Mouse (Mus musculus): ENCODE measurements around the gene Uspl1. TPM values are rescaled to one million over a fixed set of nuclear protein-coding genes. Genes with fewer than 3 reads are reported as not detected.

Uspl1 gene
- polyA plus RNA-seq, 1 experiment from 2014 or later, result 15.5 TPM

DNA sequence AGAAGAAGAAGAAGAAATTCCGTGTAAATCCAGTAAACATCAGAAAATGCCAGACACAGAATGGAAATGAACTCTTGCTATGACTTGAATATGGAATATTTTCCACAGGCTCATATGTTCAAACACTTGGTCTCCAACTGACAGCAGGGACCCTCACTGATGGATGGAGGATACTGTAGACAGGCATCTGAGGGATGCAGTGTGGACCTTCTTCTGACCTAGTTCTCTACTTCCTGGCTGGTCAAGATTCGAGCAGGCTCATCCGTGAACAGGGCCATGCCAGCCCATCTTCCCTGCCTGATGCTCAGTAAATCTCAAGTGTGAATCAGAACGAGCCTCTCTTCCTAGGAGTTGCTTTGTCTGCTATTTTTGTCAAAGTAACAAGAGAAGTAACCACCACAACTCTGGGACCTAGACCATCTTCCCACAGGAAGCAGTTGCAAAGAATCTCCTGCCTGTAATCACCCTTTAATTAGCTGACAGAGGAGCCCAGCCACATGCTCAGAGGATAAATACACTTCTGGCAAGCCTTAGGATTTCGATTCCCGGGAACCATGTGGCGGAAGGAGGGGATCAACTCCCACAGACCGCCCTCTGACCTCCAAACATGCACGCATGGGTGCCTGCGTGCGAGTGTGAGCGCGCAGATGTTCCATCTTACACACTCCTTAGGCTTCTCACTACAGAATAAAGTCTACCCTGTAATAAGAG is 31.9 kb upstream of the Uspl1 start:
- H3K9ac ChIP-seq (ENCODE audit: low read length), result no peak overlapping the region
- H3K27ac ChIP-seq (replicated peaks), result peak overlapping the region; percentile 63; the same call in 1 of the 2 replicates
- H3K9me3 ChIP-seq (ENCODE audit: control insufficient read depth, low read length), result no peaks in the 10 kb centered on the region
- H3K4me2 ChIP-seq (replicated peaks; ENCODE audit: low read depth), result 0 out of 2 replicates have a peak overlapping the region, but pooled peaks have one; percentile 0
- peak; percentile 49; the same call in 1 of the 2 replicates for ATAC-seq (ENCODE audit: low FRiP score, low TSS enrichment)
- no peaks in the 10 kb centered on the region for H3K4me1 ChIP-seq (replicated peaks; ENCODE audit: control insufficient read depth, insufficient read depth)
- DNase-seq (ENCODE audit: low spot score), result no peak
- no peak overlapping the region for H3K4me3 ChIP-seq (ENCODE audit: low read depth, low read length)
- TF ChIP-seq CTCF (IDR thresholded peaks at IDR 0.05; ENCODE audit: low read depth) (no peak), EP300 (optimal IDR thresholded peaks at IDR 0.05) (no peak)
- no peaks in the 10 kb centered on the region for H3K27me3 ChIP-seq (ENCODE audit: control insufficient read depth, insufficient read depth, low read length)
- no peaks in the 10 kb centered on the region for H3K36me3 ChIP-seq (ENCODE audit: control insufficient read depth, insufficient read depth, low read length)
- 49% methylated on average over 13 of the region's 13 CpGs for WGBS

DNA sequence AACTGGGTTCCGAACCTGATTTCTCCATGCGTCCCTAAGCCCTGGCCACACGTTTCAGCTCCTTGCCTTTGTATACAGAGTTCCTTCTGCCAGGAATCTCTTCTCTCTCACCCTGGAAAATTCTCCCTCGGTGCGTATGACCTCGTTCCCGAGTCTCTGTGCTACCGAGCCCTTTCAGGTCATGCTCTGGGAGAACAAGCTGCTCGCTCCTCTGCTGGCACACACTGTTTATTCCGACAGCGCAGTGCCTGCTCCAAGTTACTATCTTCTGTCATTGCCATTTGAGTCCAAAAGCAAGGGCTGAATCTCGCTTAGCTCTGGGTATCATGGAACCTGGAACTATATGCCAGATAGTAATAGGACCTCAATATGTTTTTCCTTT is 31.4 kb upstream of the Uspl1 start:
- Histone ChIP-seq H3K4me1 (replicated peaks; ENCODE audit: control insufficient read depth, insufficient read depth) (no peaks in the 10 kb centered on the region), H3K9me3 (ENCODE audit: control insufficient read depth, low read length) (no peaks in the 10 kb centered on the region), H3K36me3 (ENCODE audit: control insufficient read depth, insufficient read depth, low read length) (no peaks in the 10 kb centered on the region), H3K4me3 (ENCODE audit: low read depth, low read length) (no peak overlapping the region), H3K4me2 (replicated peaks; ENCODE audit: low read depth) (0 out of 2 replicates have a peak overlapping the region, but pooled peaks have one; percentile 0), H3K27me3 (ENCODE audit: control insufficient read depth, insufficient read depth, low read length) (no peaks in the 10 kb centered on the region), H3K9ac (ENCODE audit: low read length) (no peak overlapping the region), H3K27ac (replicated peaks) (0 out of 2 replicates have a peak overlapping the region, but pooled peaks have one; percentile 31)
- no peak for ATAC-seq (ENCODE audit: low FRiP score, low TSS enrichment)
- DNase-seq (ENCODE audit: low spot score), result no peak
- TF ChIP-seq CTCF (IDR thresholded peaks at IDR 0.05; ENCODE audit: low read depth), result no peak
- TF ChIP-seq EP300 (optimal IDR thresholded peaks at IDR 0.05), result no peak
- WGBS, result 55% methylated on average over 12 of the region's 12 CpGs

DNA sequence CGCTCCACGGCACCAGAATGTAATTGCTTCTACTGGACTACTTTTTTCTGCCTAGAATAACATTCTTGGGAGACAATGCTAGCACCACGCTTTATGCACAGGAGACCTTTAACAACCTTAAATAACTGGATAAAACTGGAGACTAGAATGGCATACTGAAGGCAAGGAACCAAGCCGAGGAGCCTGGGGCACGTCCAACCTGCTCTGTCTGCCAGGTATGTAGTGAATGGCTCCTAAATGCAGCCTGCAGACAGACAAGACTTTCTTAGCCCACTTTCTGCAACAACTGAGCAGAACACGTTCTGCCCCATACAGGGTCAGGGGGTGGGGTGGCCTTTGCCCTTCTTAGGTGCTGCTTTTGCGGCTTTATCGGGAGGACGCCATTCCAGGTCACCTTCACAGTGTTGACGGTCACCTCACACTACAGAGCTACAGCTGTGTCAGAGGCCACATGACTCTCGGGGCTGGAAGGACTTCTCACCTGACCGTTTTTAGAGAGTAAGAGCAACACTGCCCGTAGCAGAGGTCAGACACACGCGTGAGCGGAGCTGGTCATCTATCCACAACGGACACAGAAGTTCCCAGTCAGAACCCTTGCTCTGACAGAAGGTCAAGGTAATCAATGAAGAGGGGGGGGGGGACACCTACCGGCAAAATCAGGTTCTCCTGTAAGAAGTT is 27.1 kb upstream of the Uspl1 start:
- ATAC-seq (ENCODE audit: low FRiP score, low TSS enrichment), result no peak
- no peaks in the 10 kb centered on the region for H3K36me3 ChIP-seq (ENCODE audit: control insufficient read depth, insufficient read depth, low read length)
- TF ChIP-seq CTCF (IDR thresholded peaks at IDR 0.05; ENCODE audit: low read depth) (no peak), EP300 (optimal IDR thresholded peaks at IDR 0.05) (no peak)

DNA sequence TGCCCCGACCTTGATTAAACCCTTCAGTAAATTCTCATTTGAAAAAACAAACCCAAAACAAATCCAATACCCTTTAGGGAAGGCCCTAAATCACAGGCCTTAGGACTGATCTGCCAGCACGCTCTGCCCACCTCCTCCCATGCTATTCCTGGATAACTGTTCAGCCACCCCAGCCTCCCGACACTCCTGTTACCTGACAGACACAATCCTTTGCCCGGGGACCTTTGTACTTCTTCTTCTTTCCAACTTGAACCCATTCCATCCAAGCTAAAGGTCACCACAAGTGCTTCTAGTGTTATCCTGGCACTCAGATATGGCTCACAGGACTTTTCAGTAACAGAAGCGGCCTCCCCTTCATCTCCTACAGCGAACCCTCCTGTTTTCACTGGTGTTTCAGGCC is 25.1 kb upstream of the Uspl1 start:
- no peak overlapping the region for H3K27ac ChIP-seq (replicated peaks)
- H3K36me3 ChIP-seq (ENCODE audit: control insufficient read depth, insufficient read depth, low read length), result no peaks in the 10 kb centered on the region
- TF ChIP-seq EP300 (optimal IDR thresholded peaks at IDR 0.05), result no peak
- no peak for TF ChIP-seq CTCF (IDR thresholded peaks at IDR 0.05; ENCODE audit: low read depth)
- ATAC-seq (ENCODE audit: low FRiP score, low TSS enrichment) (no peak), DNase-seq (ENCODE audit: low spot score) (no peak)
- H3K9ac ChIP-seq (ENCODE audit: low read length), result no peak overlapping the region
- H3K4me2 ChIP-seq (replicated peaks; ENCODE audit: low read depth), result no peak overlapping the region
- H3K9me3 ChIP-seq (ENCODE audit: control insufficient read depth, low read length), result no peaks in the 10 kb centered on the region
- H3K4me3 ChIP-seq (ENCODE audit: low read depth, low read length), result no peak overlapping the region
- H3K27me3 ChIP-seq (ENCODE audit: control insufficient read depth, insufficient read depth, low read length), result no peaks in the 10 kb centered on the region
- no peaks in the 10 kb centered on the region for H3K4me1 ChIP-seq (replicated peaks; ENCODE audit: control insufficient read depth, insufficient read depth)
- 89% methylated on average over 6 of the region's 6 CpGs for WGBS

More for the DNA sequence above, 27.1 kb upstream of the Uspl1 start:
- Histone ChIP-seq H3K9me3 (ENCODE audit: control insufficient read depth, low read length) (no peaks in the 10 kb centered on the region), H3K4me3 (ENCODE audit: low read depth, low read length) (no peak overlapping the region), H3K4me1 (replicated peaks; ENCODE audit: control insufficient read depth, insufficient read depth) (no peaks in the 10 kb centered on the region), H3K4me2 (replicated peaks; ENCODE audit: low read depth) (no peak overlapping the region), H3K27me3 (ENCODE audit: control insufficient read depth, insufficient read depth, low read length) (no peaks in the 10 kb centered on the region), H3K27ac (replicated peaks) (no peak overlapping the region), H3K9ac (ENCODE audit: low read length) (no peak overlapping the region)
- no peak for DNase-seq (ENCODE audit: low spot score)
- 88% methylated on average over 18 of the region's 18 CpGs for WGBS

DNA sequence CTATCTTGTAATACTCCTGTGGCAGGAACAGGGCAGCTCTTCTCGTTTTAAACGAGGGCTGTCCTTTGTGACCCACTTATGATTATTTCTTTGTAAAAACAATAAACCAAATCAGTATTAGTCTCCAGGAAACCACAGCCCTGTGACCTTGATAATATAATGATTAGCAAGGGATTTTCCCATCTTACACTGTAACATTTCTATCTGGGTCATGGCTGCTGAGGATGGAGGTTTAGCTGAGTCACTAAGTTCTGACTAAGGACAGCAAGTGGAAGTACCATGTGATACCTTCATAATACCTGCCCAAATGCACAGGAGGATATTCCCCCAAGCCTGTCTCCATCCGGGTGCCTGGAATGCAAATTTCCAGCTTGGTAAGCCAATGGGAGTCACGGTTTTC is 23.7 kb upstream of the Uspl1 start:
- H3K4me1 ChIP-seq (replicated peaks; ENCODE audit: control insufficient read depth, insufficient read depth), result no peaks in the 10 kb centered on the region
- TF ChIP-seq CTCF (IDR thresholded peaks at IDR 0.05; ENCODE audit: low read depth) (no peak), EP300 (optimal IDR thresholded peaks at IDR 0.05) (no peak)
- no peaks in the 10 kb centered on the region for H3K9me3 ChIP-seq (ENCODE audit: control insufficient read depth, low read length)
- H3K9ac ChIP-seq (ENCODE audit: low read length), result no peak overlapping the region
- ATAC-seq (ENCODE audit: low FRiP score, low TSS enrichment), result no peak
- 78% methylated on average over 4 of the region's 4 CpGs for WGBS
- no peak overlapping the region for H3K27ac ChIP-seq (replicated peaks)
- no peak for DNase-seq (ENCODE audit: low spot score)
- no peak overlapping the region for H3K4me3 ChIP-seq (ENCODE audit: low read depth, low read length)
- no peaks in the 10 kb centered on the region for H3K36me3 ChIP-seq (ENCODE audit: control insufficient read depth, insufficient read depth, low read length)
- H3K27me3 ChIP-seq (ENCODE audit: control insufficient read depth, insufficient read depth, low read length), result no peaks in the 10 kb centered on the region
- H3K4me2 ChIP-seq (replicated peaks; ENCODE audit: low read depth), result no peak overlapping the region

DNA sequence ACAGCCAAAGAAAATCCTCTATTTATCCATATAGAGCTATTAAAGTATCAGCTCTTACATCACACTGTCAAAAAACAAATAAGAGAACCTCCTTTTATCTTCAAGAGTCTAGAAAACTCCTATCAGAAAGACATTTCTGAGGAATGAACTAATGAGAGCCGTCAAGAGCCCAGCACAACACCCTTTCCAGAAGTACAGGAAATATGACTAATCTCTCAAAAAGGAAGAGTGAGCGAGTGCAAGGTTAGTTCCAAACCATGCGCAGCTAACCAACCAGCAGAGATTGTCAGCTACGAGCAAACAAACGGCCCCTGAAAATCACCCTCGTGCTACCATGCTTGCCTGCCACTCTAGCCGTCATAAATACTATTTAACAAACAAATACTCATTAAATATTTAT is 21.3 kb upstream of the Uspl1 start:
- Histone ChIP-seq H3K4me2 (replicated peaks; ENCODE audit: low read depth) (no peak overlapping the region), H3K9me3 (ENCODE audit: control insufficient read depth, low read length) (no peaks in the 10 kb centered on the region), H3K36me3 (ENCODE audit: control insufficient read depth, insufficient read depth, low read length) (no peaks in the 10 kb centered on the region), H3K27ac (replicated peaks) (no peak overlapping the region), H3K27me3 (ENCODE audit: control insufficient read depth, insufficient read depth, low read length) (no peaks in the 10 kb centered on the region), H3K9ac (ENCODE audit: low read length) (no peak overlapping the region), H3K4me1 (replicated peaks; ENCODE audit: control insufficient read depth, insufficient read depth) (no peaks in the 10 kb centered on the region), H3K4me3 (ENCODE audit: low read depth, low read length) (no peak overlapping the region)
- DNase-seq (ENCODE audit: low spot score), result no peak
- no peak for ATAC-seq (ENCODE audit: low FRiP score, low TSS enrichment)
- TF ChIP-seq EP300 (optimal IDR thresholded peaks at IDR 0.05) (no peak), CTCF (IDR thresholded peaks at IDR 0.05; ENCODE audit: low read depth) (no peak)
- WGBS, result 52% methylated on average over 7 of the region's 7 CpGs

All from stomach, postnatal 0 days (tissue).